Mouse (Mus musculus): ENCODE results near the gene C1ql1.

GRCm38 (mm10) chr11:102984615-102985014 lies 38.1 kb upstream of the C1ql1 start:
- TF ChIP-seq GATA1 (IDR thresholded peaks at IDR 0.05; ENCODE audit: borderline replicate concordance, low read length), result no peak
- TF ChIP-seq FLI1 (IDR thresholded peaks at IDR 0.05; ENCODE audit: low read length), result no peak
